Mouse (Mus musculus): Measurements from ENCODE around the gene Prdm13.

Gene Prdm13

DNA sequence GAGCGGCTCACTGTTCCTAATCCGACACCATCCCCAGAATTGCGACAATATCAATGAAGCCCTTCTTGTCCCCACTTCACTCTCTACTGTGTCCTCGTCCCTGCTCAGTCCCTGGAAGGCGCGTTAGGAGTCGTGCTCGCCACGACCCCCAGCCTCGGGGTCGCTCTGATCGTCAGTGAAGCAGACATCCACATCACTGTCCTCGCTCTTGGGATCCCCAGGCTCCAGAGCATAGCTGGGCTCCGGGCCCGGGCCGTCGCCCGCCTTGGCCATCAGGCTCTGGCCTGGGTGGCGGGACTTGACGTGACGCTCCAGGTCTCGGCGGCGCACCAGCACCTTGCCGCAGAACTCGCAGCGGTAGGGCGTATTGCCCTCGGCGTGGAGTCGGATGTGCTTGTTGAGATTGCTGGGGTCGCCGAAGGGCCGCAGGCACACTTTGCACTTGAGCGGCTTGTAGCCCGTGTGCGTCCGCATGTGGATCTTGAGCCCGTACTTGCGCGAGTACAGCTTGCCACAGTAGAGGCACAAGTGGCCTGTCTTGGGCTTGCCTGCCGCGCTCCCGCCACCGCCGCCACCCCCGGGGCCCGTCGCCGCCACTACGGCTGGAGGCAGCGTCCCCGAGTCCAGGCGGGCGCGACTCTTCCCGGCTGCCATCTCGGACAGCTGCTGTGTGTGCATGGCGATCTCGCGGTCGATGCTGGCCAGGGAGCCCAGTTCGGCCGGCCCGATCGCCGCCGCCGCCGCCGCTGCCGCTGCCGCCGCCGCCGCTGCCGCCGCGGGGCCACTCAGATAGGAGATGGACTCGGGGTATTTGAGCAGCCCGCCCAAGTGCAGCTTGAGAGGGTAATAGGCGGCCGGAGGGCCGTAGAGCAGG lies 7.4 kb downstream of the Prdm13 start:
- no peak for DNase-seq (ENCODE audit: low read depth in 2 of 2, low spot score in 2 of 2)

DNA sequence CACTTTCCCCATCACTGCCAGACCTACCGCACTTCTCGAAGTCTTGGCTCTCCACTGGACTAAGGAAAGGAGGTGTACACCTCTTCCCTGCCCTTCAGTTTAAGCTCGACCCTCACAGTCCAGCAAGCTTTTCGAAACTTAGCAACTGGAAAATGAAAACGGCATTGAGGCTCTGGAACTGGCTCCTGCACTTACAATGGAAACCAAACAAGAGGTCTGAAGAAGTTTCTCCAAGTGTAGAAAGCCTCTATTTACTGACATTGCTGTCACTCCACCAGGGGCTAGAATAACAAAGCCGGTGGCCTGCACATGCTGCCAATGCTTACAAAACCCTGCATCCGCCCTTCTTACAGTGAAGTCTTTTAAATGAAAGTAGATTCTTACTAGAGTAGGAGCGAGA lies 11.1 kb downstream of the Prdm13 start:
- DNase-seq (ENCODE audit: low read depth in 2 of 2, low spot score in 2 of 2) = no peak

DNA sequence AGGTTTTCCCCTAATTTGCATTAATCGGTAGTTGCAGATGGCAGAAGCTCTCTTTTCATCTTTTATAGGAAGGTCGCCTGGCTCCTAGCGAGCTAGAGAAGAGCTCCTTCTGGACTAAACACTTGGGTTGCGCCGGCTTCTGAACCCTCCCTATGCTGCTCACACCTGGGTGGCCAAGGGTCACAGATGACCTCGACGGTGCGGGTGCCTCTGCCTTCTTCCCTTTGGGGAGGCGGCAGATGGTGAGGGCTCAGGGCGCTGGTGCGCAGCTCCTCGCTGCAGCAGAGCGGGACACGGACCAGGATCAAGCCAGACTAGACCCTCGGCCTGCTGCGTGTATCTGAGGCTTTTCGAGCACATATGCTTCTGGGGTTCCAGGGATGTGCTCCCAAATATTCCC lies 11.7 kb downstream of the Prdm13 start:
- no peak for DNase-seq (ENCODE audit: low read depth in 2 of 2, low spot score in 2 of 2)

DNA sequence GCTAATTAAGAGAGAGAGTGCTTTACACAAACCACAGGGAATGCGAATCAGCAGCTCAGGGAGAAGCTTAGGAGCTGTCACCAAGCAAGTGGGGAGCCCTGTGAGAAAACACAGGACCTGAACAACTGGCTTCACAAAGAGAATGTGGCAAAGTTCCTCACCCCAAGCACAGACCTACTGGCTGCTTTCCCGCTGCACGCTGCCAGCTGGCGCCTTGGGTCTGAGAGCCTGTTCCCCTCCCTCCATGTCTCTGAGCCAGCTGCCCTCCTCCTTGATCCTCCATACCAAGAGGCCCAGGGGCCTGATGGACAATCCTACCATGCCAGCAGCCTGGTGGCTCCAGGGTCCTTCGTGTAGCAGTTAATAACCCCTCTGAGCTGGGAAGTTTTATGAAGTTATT lies 19.8 kb downstream of the Prdm13 start:
- DNase-seq (ENCODE audit: low read depth in 2 of 2, low spot score in 2 of 2) = no peak

DNA sequence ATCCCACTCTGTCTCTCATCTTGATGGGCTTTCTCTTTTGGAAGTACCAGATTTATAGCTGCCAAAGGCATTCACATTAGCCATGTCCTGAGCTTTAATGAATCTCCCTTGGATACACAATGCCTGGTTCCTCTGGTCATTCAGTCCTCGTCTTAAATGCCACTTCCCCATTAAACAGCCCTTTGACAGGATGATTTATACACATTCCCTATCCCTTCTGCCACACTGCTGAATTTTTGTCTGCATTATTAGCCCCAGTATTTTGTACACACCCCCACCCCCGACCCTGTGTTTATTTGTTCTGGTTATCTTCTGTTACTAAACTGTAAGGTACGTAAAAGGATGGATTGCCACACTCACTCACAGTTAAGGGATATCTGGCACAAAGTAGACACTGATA lies 27.6 kb downstream of the Prdm13 start:
- DNase-seq (ENCODE audit: low read depth in 2 of 2, low spot score in 2 of 2) = no peak

DNA sequence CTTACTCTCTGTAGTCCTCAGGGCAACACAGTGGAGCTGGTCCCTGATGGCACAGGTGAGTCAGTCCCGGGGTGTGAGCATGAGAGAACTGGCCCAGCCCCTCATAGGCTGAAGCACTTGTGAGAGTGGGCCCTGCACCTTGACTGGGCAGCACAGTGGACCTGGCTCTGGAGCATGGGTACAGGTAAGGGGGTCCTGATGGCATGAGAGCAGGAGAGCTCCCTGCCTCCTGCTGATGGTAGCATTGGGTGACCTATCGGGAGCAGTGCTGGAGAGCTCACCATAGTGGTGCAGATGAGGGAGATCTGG lies 56.5 kb downstream of the Prdm13 start:
- no peak for DNase-seq (ENCODE audit: low read depth in 2 of 2, low spot score in 2 of 2)

DNA sequence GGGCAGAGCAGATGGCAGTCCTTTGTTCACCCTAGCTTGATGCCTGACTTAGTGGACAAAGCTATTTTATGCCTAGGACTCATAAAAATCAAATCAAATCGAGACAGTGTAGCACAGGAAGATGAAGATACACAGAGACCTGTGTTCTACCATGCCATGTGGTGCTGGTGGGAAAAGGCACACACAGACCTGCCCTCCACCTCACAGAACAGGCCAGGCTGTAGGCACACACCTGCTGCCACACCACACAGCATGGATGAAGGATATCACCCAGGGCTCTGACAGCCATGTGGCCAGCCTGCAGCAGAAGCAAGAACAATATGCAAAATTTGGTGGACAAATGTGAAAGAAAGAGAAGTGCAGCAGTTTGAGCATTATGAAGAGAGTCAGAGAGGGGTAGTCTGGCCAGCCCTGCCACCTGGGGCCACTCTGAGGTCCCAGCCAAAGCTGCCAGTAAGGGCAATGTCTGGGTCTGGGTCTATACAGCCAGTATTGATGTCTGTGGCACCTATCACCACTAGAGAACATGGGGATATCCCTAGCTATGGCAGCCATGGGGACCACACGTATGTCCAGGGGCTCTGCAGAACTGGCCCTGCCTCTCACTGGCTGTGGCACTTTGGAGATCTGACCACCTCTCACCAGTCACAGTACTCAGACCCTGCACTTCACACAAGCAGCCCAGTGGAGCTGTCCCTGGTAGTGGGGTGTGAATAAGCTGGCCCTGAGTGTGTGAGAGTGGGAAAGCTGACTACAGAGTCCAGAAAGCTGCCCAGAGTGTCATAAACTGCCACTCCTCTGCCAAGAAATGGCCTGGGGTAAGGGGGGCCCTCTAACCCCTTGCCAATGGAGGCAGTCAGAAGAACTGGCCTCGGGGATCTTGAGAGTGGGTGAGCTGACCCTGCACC lies 57.1 kb downstream of the Prdm13 start:
- no peak for DNase-seq (ENCODE audit: low read depth in 2 of 2, low spot score in 2 of 2)
